Mouse (Mus musculus): Measurements from ENCODE around the gene Myom3.

DNA sequence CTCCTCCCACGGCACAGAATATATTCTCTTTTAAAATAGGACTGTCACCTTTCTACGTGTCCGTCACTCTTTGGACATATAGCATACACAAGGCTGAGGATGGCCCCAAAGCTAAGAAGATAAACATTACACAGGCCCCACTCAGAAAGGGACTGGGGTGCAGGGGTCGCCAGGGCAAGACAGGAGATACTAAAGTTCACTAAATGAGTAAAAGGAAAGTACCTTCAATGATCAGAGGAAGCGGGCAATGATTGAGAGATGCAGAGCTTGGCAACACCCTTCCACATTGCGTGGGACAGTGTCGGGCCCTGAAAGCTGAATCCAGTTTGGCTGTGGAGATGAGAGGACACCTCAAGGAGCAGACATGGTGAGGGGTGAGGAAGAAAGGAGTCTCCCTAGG lies 55.4 kb downstream of the Myom3 start:
- TF ChIP-seq POLR2A (IDR thresholded peaks at IDR 0.05; ENCODE audit: insufficient read depth, low read depth, low read length) = no peak
- TF ChIP-seq EP300 (IDR thresholded peaks at IDR 0.05; ENCODE audit: insufficient read depth, low read depth, low read length) = no peak
- TF ChIP-seq CTCF (IDR thresholded peaks at IDR 0.05) = no peak

All from heart, adult 2 months (tissue).